Mouse (Mus musculus) c-Kit-positive CD71-positive TER-119-negative erythroid progenitor cells, embryonic 14.5 days (primary cell): ENCODE results near the gene Mrgprf.

Experiments used
- DNase-seq: peaks from one replicate; pipeline ENCODE4 v3.0.0-alpha.2; 2013; ENCODE audit warnings: low read depth

Mrgprf gene

DNA sequence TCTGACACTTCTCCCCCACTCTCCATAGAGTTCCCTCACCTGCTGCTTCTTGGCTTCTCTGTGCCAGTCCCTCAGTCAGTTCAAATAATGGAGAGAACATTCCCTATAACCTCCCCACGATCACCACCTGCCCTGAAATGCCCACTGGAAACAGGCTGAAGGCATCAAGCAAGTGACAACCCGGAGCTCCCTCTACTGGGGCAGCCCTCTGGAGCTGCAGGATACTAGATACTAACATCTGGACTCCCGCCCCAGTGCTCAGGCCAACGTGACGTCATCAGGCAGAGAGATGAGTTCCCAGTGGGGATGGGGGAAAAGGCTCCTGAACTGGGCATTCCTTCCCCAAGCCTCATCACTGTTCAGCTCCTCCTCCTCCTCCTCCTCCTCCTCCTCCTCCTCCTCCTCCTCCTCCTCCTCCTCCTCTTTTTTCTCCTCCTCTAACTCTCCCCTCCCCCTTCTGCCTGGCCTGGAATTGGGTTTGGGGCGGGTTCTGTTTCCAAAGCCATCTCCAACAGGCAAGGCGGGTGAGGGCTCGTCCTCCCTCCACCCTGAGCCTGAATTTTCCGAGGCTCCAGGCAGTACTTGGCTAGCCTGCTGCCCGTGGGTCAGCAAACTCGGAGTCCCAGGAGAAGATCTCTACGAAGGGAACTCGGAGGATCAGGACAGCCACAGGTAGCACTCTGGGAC lies at the start of gene Mrgprf:
Gene Mrgprf, plus strand, starts transcription at position 508 of the 687 bp plus-strand sequence.
- no peak for DNase-seq

DNA sequence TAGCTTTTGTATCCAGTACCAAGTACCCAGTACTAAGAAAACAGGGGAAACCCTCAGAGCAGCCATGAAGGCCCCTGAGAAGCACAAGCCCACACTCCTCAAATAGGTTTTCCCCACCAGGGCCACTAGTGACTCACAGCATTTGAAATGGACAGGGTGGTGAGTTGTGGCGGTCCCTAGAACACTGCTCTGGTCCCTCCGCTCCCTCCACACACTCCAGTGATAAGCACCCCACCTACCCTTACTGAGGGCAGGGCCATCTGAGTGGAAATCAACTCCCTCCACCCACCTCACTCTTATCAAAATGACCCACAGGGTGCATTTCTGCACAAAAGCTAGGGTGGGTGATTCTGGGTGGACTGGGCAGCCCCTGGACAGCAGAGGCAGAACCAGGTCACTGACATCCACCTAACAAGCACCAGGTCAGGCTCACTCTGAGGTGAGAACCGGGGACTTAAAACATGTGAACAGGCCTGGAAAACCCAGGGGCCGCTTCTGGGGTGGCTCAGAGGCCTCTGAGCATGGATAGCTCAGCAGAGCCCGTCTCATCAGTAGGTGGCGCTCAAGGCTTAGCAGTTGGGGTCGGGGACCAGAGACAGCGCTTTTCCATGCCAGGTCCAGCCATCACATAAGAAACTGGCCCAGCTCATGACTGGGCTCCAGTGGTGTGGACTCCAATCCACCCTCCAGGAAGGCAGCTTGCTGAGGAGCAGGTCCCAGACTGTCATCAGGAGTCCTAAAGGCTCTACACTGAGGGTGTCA lies 47.7 kb upstream of the Mrgprf start:
- peak; percentile 54 for DNase-seq

DNA sequence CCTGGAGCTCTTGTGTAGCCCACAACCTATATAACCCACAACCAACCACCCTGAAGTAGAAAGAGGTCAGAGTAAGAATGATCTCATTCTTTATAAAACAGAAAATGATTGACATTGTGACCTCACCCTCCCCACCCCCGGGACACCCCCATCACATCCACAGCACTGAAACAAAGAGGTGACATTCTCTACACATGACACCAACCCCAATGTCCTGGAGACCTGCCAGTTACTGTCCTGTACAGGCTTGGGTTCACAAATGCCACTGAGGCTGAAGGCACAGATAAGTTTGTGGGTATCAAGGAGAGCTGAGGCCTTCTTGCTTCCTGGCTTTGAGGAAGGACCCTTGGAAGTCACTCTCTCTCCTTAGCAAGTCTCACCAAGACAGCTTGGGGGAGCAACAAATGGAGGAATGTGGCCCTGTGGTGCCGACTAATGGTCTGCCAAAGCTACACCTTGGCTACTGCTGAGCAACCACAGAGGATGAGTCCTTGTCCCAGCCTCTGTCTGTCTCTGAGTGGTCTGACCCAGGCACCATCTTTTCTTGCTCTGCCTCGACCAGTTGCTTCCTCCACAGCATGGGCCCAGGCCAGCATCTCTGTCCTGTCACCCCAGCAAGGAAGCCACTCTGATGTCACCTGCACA lies 46.5 kb upstream of the Mrgprf start:
- DNase-seq: no peak

DNA sequence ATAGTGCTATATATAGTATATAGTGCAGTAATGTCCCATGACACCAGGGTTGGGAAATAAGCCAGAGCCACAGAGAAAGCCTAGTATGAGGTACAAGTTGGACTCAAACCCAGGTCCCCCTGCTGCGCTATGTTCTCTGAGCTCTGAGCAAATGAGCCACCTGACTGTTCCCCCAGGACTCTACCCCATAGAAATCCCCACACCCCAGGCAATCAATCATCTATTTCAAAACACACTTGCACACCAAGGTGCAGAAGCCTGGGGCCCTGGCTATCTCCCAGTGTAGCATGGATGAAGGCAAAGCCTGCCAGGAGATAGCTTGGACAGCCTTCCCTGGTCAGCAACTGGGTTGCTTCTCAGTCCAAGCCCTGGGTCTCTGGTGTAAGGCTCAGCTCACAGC lies 44.5 kb upstream of the Mrgprf start:
- DNase-seq: no peak

DNA sequence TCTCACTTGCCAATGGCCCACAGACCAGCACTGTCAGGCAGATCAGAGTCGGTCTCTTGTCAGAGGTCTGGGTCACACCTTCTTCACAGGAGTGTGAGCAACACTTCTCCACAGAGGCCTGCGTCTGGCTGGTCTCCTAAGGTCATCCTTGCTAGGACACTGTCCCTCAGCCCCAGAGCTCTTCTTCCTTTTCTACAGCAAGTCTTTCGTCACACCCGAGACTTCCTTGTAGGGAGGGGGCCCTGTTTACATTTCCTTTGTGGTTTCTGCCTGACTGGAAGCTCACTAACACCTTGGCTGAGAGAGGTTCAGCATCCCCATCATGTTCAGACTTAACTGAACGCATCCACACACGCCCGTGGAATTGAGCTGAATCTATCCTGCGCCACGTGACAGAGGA lies 36.4 kb upstream of the Mrgprf start:
- no peak for DNase-seq

DNA sequence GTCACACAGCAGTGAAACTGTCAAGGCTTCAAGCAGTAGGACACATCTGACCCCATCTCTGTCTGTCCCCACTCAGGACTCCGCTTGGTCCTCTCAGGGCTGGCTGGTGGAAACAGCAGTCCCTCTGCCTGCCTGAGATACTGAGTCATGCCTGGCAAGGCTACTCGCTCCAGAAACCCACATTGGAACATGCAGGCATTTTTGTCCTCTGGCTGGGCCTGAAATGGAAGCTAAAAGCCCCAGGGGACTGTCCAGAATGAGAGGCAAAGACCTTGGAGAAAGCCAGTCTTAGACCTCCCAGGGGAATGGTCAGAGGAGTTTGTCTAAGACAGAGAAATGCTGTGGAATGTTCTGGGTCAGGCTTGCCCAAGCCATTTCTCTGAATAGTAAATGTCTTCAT lies 34.6 kb upstream of the Mrgprf start:
- no peak for DNase-seq

DNA sequence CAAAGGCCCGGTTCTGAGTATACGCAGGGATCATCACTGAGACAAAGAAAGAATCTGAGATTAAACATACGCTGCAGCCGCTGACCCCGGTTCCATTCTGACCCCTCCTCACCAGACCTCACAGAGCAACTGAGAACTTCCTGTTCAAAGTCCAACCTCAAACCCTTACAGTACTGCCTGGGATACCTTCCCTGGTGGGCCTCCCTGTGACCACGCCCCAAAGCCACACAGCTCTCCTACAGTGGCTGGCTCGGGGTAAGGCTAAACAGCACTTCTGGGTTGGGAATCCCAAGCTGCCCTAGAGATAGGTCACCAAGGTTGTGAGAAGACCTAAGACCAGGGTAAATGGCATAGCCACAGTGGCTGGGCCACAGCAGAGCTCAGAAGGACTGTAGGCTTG lies 31.7 kb upstream of the Mrgprf start:
- DNase-seq: no peak

DNA sequence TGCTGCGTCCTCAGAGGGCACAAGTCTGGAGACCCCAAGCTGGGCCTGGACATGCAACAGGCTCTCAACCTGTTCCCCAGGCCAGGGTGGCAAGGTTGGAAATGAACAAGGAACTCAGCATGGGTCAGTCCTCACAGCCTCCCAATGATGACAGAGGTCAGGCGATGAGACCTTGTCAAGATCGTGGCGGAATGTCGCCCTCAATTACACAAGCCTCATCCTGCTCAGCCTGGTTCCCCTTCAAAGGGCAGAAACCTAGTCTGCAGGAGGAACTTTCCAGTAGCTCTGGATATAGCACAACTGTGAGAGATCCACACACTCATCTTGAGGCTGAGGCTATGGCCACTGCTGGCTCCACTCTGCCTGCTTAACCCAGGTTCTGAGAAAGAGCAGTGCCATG lies 29.7 kb upstream of the Mrgprf start:
- no peak for DNase-seq

DNA sequence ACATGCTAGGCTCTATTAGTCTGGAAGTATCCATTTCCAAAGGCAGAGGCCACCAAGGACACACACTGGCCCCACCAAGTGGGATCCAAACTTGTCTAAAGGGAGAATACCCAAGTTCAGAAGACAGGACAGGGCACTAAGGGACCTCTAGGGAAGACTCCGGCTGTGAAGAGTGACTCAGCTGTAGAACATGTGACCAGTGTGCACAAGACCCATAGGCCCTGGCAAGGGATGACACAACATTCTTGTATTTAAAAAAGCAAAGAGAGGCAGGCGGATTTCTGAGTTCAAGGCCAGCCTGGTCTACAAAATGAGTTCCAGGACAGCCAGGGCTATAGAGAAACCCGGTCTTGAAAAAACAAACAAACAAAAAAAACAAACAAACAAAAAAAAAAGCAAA lies 25.1 kb upstream of the Mrgprf start:
- DNase-seq: no peak

DNA sequence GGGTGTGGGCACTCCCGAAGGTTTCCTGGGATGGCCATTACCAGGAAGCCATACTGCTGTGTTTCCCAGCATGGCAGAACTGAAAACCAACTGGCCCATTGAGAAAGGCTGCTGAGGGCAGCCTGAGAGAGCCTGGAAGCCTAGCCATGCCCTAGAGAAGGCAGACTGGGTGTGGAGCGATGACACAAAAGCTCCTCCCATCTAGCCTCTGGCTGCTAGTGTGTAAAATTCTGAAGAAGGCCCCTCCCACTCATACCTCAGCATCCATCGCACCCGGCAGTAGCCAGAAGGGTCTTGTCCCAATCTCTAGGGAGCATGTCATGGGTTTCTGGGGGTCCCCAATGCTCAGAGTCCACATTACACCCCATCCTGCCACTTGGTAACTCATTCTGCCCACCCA lies 19.2 kb upstream of the Mrgprf start:
- no peak for DNase-seq

DNA sequence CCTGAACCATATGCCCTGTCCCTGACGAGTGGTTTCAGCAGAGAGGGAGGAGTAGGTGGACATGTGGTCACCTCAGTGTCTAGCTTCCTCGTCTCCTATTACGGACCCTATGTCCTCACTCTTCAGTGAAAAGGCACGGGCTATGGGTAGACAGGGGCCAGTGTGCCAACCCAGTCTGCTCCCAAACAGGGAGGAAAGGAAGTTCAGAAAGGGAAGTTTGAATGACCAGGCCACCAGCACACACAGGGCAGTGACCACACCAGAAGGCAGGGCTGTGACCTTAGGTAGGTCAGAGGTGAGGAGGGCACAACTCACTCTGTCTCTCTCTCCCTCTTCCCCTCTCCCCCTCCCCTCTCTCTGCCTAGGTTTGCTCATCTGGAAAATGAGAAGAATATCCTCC lies 17.6 kb upstream of the Mrgprf start:
- DNase-seq: no peak

DNA sequence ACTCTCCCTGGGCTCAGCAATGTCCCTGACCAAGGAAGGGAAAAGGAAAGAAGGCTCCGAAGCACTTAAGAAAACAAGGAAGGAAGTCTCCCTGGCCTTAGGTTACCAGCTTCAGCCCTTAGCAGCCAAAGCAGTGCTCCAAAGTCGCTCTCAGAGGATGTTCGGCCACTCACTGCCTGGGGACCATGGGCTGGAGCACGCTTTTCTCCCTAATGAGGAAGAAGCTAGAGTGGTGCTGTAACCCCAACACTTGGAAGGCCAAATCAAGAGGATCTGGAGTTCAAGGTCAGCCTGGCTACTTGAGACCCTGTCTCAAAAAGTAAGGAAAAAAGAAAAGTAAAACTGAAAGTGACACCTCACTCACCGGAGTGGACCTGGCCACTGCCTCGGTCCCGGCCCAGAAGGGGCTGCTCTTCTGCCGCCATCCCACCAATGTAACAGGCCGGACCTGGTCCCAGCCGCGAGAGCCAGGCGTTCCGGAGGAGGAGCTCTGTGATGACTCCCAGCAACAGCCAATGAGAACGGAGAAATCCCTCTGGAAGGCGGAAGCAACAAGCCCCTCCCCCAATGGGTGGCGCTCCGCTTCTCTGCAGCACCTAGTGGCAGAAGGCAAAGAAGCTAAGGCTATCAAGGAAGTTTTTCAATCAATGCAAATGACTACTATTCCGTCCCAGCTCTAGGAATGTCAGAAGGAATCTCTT lies 17.0 kb upstream of the Mrgprf start, which contains the start of gene Tpcn2:
Gene Tpcn2, minus strand, starts transcription at position 525 of the 701 bp plus-strand sequence.
- DNase-seq: peak; percentile 89

DNA sequence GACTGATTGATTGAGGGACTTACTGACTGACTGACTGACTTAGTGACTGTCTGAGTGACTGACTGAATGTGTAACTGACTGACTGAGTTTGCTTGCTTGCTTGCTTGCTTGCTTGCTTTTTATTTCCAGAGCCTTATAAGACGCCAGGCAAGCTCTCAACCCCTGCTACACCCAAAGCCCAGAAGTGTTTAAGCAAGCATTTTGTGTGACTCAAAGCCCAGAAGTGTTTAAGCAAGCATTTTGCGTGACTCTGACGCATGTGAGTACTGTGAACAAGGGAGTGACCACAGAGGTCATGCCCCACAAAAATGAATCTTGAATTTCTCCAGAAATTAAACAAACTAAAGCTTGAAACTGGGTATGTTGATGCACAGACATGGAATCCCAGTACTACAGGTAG lies 16.3 kb upstream of the Mrgprf start:
- no peak for DNase-seq

DNA sequence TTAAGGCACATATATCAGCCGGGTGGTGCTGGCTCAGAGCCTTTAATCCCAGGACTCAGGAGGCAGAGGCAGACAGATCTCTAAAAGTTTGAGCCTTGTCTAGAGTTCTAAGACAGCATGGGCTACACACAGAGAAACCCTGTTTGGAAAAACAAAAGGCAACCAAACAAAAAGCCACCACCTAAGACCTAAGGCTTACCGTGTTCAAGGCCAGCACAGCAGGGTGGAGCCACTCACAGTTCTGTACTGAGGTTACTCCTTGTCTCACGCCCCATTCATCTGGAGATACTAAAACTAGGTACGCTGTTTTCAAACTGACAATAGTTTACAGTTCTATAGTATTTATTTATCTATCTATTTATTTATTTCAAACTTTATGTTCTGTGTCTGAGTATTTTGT lies 15.2 kb upstream of the Mrgprf start:
- no peak for DNase-seq

DNA sequence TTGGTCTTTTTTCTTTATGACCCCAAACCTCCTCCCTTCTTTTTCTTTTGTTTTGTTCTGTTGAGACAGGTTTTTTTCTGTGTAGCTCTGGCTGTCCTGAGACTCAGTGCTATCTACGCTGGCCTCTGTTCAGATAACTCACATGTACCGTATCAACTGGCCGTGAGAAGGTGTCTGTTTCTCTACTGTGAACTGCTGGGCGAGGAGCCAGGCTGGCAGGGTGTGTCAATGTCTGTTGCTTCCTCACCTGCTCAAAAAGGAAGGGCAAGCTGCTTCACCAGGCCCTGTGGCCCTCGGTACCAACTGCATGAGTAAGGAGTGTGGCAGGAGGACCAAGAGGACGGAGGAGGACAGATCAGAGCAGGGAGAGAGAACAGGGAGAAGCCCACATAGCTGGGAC lies 13.2 kb upstream of the Mrgprf start:
- no peak for DNase-seq

DNA sequence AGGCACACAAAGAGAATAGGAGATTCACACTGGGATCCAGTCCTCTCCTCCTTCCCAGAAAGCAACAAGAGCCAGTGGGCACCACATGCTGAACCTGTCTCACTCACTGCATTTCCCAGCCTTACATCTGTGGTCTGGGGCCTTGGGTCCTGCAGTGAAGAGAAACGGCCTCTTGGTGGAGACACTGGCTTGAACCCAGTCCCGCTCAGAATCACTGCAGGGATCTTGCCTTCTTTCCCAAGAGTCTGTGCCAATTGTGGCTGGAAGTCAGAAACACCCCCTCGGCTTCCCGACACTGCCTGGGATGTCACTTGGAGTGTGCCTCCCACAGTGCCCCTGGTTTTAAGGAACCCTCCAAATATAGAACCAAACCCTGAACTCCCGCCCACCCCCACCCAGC lies 11.3 kb upstream of the Mrgprf start:
- DNase-seq: no peak

DNA sequence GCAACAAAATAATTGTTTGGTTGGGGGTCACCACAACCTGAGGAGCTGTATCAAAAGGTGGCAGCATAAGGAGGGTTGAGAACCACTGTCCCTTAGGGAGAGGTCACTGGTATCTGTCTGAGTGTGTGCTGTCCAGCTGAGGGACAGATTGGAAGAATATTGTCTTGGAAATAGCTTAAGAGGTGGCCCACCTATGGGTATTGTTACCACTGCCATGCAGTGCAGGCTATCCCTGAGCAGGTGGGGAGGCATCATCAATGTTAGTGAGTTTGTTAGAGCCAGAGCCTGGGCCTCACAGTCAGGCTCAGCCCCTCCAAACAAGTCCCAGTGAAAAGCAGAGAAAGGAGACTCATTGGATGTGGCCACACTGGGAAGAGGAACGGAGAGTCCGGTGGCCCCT lies 8.8 kb upstream of the Mrgprf start:
- DNase-seq: no peak

DNA sequence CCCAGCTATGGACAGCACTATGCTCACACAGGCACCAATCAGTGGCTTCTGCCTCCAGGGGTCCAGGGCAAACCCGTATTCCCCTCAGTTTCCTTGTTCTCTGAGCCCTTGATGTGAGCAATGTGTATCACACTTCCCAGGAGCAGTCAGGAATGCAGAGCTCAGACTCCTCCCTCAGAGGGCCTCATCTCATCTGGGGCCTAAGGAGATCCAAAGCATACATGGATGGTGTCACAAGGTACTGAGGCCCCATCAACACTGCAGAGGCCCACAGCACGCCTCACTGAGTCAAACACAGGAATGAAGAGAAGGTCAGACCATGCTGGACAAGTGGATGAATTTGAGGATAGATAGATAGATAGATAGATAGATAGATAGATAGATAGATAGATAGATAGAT lies 7.9 kb upstream of the Mrgprf start:
- DNase-seq: no peak

DNA sequence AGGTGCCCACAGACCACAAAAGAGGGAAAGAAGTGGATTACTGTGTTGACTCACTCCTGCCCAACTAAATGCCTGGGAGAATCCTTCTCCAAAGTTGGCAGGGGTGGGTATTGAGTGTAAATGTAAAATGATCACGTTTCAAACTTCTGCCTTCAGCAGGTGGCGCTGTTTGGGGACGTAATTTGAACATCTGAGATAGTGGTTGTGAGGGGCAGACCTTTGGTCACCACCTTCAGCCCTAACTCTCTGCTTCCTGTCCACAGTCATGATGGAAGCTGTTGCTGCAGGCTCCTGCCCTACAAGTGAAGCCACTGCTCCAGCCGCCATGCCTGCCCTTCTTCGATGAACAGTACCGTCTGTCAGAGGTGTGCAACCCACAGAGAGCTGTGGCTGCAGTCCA lies 6.8 kb upstream of the Mrgprf start:
- no peak for DNase-seq

DNA sequence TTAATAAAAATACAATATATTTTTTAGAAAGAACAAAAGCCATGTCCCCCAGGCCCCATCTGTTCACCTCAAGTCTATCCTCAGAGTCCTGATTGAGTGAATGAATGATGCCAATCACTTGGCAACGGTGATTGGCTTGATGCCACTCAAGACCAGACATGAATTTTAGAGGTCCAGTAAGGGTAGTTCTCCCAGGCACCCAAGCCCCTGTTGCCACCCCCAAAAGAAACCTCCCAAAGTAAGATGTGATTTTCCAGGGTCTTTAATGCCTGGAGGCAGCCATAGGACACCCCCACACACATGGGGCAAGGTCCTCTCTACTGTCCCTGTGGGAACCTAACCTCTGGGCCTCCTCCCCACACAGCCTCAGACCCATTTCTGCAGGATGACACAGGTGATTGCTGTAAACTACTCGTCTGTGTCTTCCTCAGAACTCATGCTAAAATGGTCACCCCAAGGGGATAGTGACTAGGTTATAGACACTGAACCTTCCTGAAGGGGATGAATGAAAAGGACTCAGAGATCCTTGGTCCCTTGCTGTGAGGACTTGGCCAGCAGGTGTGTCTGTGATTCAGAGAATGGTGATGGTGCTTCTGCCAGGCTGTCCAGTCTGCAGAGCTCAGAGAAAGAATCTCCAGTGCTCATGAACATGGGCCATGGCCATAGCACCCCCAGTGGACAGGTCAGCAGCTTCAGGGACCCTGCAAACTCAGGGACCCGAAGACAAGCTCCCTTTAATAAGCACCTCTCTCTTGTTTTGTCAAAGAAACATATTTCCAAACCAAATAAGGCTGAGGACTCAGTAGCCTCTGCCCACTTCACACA lies 1.8 kb upstream of the Mrgprf start:
- no peak for DNase-seq

DNA sequence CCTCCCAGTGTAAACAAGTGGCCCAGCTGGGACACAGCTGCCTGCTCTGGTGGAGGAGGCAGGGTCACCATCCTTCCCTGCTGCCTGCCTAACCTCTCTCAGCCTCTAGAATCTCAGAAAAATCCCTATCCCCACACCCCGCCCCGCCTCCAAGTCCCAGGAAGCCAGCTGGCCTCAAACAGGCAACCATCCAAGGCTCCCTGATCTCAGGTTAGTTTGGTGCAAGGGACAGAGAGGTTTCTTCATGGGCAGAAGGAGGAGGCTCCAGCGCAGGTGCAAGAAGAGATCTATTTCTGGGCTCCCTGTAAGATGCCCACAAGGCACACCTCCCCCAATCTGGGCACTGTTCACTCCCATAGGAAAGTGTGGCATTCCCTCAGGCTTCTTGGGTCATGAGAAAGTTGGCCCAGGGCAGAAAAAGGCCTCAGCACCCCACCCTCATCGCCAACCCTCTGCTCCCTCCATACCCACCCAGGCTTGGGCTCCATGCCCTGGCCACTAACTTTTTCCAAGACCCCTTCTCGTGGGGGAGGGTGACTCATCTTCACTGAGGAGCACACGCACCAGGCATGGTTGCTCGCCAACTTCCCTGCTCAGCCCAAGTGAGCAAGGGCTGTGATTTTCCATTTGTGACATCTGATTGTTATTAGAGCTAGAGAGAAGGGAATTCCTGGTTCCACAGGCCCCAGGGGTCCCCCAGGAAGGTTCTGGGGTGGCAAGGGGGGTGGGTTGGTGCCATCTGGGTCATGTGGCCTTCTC lies 887 bp upstream of the Mrgprf start:
- DNase-seq: no peak
